Mouse (Mus musculus) heart, adult 2 months (tissue): ENCODE data around the gene Mrc2. TPM values are rescaled to one million over a fixed set of nuclear protein-coding genes. Genes with fewer than 3 reads are reported as not detected.

Experiments
- DNase-seq, 2 experiments: peaks; one replicate each; pipeline ENCODE4 v3.0.0; 2021
- H3K27ac ChIP-seq: fragments of 200-600 bp; 2 replicates; pipeline ENCODE4 v1.8.1; 2022
- H3K27me3 ChIP-seq: fragments of 200-500 bp; 2 replicates; pipeline ENCODE4 v1.6.1; 2012; ENCODE audit warnings: mild to moderate bottlenecking, low read length, inconsistent platforms, mixed read lengths; ENCODE audit not compliant: control insufficient read depth, insufficient read depth
- H3K36me3 ChIP-seq: fragments of 200-500 bp; 2 replicates; pipeline ENCODE4 v1.6.1; 2012; ENCODE audit warnings: low read length, inconsistent platforms; ENCODE audit not compliant: control insufficient read depth, insufficient read depth
- H3K4me1 ChIP-seq: fragments of 200-500 bp; 2 replicates; pipeline ENCODE4 v1.6.1; 2011; ENCODE audit warnings: low read length; ENCODE audit not compliant: control insufficient read depth, insufficient read depth
- H3K4me3 ChIP-seq: fragments of 200-600 bp; 2 replicates; pipeline ENCODE4 v1.8.1; 2022
- H3K79me2 ChIP-seq: fragments of 200-500 bp; replicated peaks from 2 replicates; pipeline ENCODE4 v1.6.1; 2012; ENCODE audit warnings: mild to moderate bottlenecking, inconsistent platforms, low read length, moderate library complexity, mixed read lengths; ENCODE audit not compliant: control insufficient read depth, insufficient read depth
- H3K9ac ChIP-seq: fragments of 200-500 bp; 2 replicates; pipeline ENCODE4 v1.6.1; 2012; ENCODE audit warnings: low read depth, mild to moderate bottlenecking, control low read depth, inconsistent platforms, low read length, mixed read lengths
- CTCF ChIP-seq: fragments of 200-600 bp; IDR thresholded peaks from 2 replicates; pipeline ENCODE4 v1.8.1; 2022; ENCODE audit warnings: antibody characterized with exemption, mild to moderate bottlenecking, moderate library complexity
- EP300 ChIP-seq: fragments of 200-500 bp; IDR thresholded peaks from 2 replicates; pipeline ENCODE4 v1.6.1; 2011; ENCODE audit warnings: low read depth, low read length, control low read depth; ENCODE audit not compliant: insufficient read depth
- POLR2A ChIP-seq: fragments of 200-500 bp; IDR thresholded peaks from 2 replicates; pipeline ENCODE4 v1.6.1; 2011; ENCODE audit warnings: mild to moderate bottlenecking, low read depth, low read length, control low read depth; ENCODE audit not compliant: insufficient read depth
- WGBS: fragments of 180-500 bp; shearing (Covaris S2); methylation state at CpG from one replicate; pipeline ENCODE4 v1.1.7; 2018; 5-methylcytosine and 5-hydroxymethylcytosine counted together
- intact Hi-C: fragments of 180-260 bp; cut with DNase I; formaldehyde crosslinking; loops from one replicate; pipeline ENCODE4 v1.15.1; 2025
- polyA plus RNA-seq: library from polyadenylated mRNA; depleted of rRNA; stranded (reverse); fragments of >200 nt; gene quantifications from 2 replicates; pipeline ENCODE4 v1.2.3, GENCODE M21; 2012
- total RNA-seq, 2 experiments: library from RNA; stranded (reverse); gene quantifications; 2 replicates each; pipeline ENCODE4 v1.2.3; 2021

The Mrc2 gene
- total and polyA plus RNA-seq, 3 experiments: 11.2 to 17.5 (median 13.9) TPM

- no peak for TF ChIP-seq POLR2A
- TF ChIP-seq EP300: no peak
- no peak for TF ChIP-seq CTCF
- 15% methylated on average over 26 of the region's 26 CpGs for WGBS
- no peaks in the 10 kb centered on the region for H3K36me3 ChIP-seq
- peak; percentile 68 to 73 for DNase-seq
- peak overlapping the region; percentile 43; the same call in 1 of the 2 replicates for H3K27ac ChIP-seq
- H3K9ac ChIP-seq: peak overlapping the region; percentile 41; the same call in 1 of the 2 replicates
- no peaks in the 10 kb centered on the region for H3K79me2 ChIP-seq
- intact Hi-C loops: no loop called here
- H3K27me3 ChIP-seq: 0 out of 2 replicates have a peak, but pooled peaks cover 5% of the 10 kb centered on the region
- peak overlapping the region; percentile 39; the same call in 1 of the 2 replicates for H3K4me3 ChIP-seq
- peaks cover 7% of the 10 kb centered on the region for H3K4me1 ChIP-seq
Observed at GRCm38 (mm10) chr11:105293101-105293581, 698 bp downstream of the Mrc2 start.

DNA sequence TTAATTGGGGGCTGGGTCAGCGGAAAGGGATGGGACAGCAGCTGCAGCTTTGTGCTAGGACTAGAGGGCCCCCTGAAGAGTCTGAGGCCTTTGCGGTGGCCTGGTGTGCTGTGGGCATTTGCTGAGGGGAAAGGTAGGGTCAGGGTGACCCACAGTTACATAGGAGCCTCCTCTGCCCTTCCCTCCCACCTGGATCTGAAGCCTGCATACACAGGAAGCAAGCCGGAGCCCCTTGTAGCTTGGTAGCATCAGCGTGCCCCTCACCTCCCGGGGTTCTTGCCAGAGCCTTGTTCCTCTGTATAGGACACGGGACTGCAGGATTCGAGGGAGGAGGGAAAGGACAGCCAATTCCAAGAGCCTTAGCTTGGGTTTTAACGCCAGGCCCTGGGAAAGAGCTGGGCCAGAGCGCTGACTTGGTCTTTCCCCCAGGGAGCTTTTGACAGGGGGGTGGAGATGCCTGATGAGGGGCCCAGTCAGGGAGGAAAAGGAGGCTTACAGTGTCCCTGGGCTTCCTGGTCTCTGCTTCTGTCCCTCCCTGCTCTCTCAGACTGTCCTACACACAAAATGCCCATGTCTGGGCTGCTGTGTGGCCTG, 1.6 kb downstream of the Mrc2 start:
- Histone ChIP-seq H3K79me2 (no peaks in the 10 kb centered on the region), H3K4me3 (peak overlapping the region; percentile 16; the same call in 1 of the 2 replicates), H3K36me3 (no peaks in the 10 kb centered on the region), H3K4me1 (peaks cover 7% of the 10 kb centered on the region), H3K27me3 (0 out of 2 replicates have a peak, but pooled peaks cover 5% of the 10 kb centered on the region), H3K9ac (no peak overlapping the region), H3K27ac (peak overlapping the region; percentile 31)
- TF ChIP-seq EP300 (no peak), POLR2A (no peak), CTCF (no peak)
- DNase-seq: peak in 1 of 2 experiments; percentile 51
- 31% methylated on average over 9 of the region's 9 CpGs for WGBS
- intact Hi-C loops: no loop called here

- Histone ChIP-seq H3K4me3 (no peak overlapping the region), H3K4me1 (peaks cover 2% of the 10 kb centered on the region; the same call in 1 of the 2 replicates), H3K36me3 (no peaks in the 10 kb centered on the region), H3K9ac (no peak overlapping the region), H3K79me2 (no peaks in the 10 kb centered on the region), H3K27ac (no peak overlapping the region), H3K27me3 (0 out of 2 replicates have a peak, but pooled peaks cover 5% of the 10 kb centered on the region)
- intact Hi-C loops: no loop called here
- 75% methylated on average over 10 of the region's 10 CpGs for WGBS
- DNase-seq: no peak
- TF ChIP-seq POLR2A (no peak), EP300 (no peak), CTCF (no peak)
Observed at GRCm38 (mm10) chr11:105296084-105296483, 3.6 kb downstream of the Mrc2 start.

GRCm38 (mm10) chr11:105310197-105310596, 17.8 kb downstream of the Mrc2 start:
- WGBS: 81% methylated on average over 7 of the region's 7 CpGs
- TF ChIP-seq EP300 (no peak), POLR2A (no peak), CTCF (no peak)
- no peak for DNase-seq
- Histone ChIP-seq H3K27ac (no peak overlapping the region), H3K79me2 (no peaks in the 10 kb centered on the region), H3K9ac (no peak overlapping the region), H3K27me3 (no peaks in the 10 kb centered on the region), H3K4me1 (peaks cover 8% of the 10 kb centered on the region), H3K36me3 (no peaks in the 10 kb centered on the region), H3K4me3 (no peak overlapping the region)
- intact Hi-C loops: no loop called here

DNA sequence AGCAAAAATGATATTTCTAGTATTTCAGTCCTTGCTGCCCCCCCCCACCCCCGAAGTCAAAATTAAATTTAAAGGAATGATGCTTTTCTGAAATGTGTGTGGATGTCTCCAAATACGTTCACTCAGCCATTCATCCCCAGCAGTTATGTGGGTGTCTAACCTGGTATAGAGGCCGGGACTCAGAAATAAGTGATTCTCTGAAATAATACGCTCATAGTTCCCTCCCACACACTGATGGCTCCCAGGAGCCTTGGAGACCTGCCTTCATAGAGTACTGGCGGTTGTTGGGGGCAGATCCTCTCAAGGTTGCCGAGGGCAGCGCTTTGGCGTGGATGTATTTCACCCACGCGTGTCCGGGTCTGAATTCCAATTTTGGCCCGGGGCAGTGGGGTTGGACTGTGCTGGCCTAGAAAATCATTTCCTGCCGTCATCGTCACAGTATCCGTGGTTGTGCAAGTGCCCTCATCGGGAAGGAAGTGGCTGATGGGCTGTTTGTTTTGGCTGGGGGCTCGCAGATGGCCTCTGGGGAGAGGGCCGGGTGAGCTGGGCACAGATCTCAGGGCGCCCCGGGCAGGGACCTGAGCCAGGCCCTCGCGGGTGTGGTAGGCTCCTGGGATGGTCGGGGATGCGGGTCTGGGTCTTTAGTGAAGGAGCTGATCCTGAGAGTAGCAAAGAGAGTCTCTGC, 19.0 kb downstream of the Mrc2 start:
- no peaks in the 10 kb centered on the region for H3K36me3 ChIP-seq
- peaks cover 8% of the 10 kb centered on the region for H3K4me1 ChIP-seq
- intact Hi-C loops: no loop called here
- TF ChIP-seq POLR2A (no peak), CTCF (no peak), EP300 (no peak)
- H3K79me2 ChIP-seq: no peaks in the 10 kb centered on the region
- no peaks in the 10 kb centered on the region for H3K27me3 ChIP-seq
- H3K4me3 ChIP-seq: peak overlapping the region; percentile 13; the same call in 1 of the 2 replicates
- peak overlapping the region; percentile 47 for H3K27ac ChIP-seq
- DNase-seq: peak; percentile 72 to 73
- 31% methylated on average over 24 of the region's 24 CpGs for WGBS
- no peak overlapping the region for H3K9ac ChIP-seq
